Mouse (Mus musculus) liver, embryonic 11.5 days (tissue): ENCODE measurements at regions not wholly inside any gene's neighbourhood (a gene's known extent, or its start where the extent isn't known, plus 50 kb on each side); places are given as distances from the start of the nearest gene placed in this dataset.

Experiments
- ATAC-seq: fragments of 200-750 bp; cut with Nextera tagmentation; replicated peaks from 2 replicates; pipeline ENCODE4 v1.8.0; 2017; ENCODE audit warnings: moderate number of reproducible peaks, mild to moderate bottlenecking, moderate TSS enrichment, moderate library complexity; ENCODE audit not compliant: low FRiP score
- DNase-seq: peaks from one replicate; pipeline ENCODE4 v3.0.0-alpha.2; 2017; ENCODE audit warnings: low spot score
- H3K27ac ChIP-seq: fragments of 300-500 bp; sonication (generic); 2 replicates; pipeline ENCODE4 v1.5.1; 2014; ENCODE audit warnings: mild to moderate bottlenecking, low read depth, low read length, control low read depth
- H3K27me3 ChIP-seq: fragments of 300-500 bp; sonication (generic); replicated peaks from 2 replicates; pipeline ENCODE4 v1.6.1; 2014; ENCODE audit warnings: low read length, mixed read lengths; ENCODE audit not compliant: control insufficient read depth, insufficient read depth
- H3K36me3 ChIP-seq: fragments of 300-500 bp; sonication (generic); 2 replicates; pipeline ENCODE4 v1.6.1; 2014; ENCODE audit warnings: mild to moderate bottlenecking, low read length, moderate library complexity, mixed read lengths; ENCODE audit not compliant: control insufficient read depth, insufficient read depth
- H3K4me1 ChIP-seq: fragments of 300-500 bp; sonication (generic); replicated peaks from 2 replicates; pipeline ENCODE4 v1.6.1; 2014; ENCODE audit warnings: low read length, mixed read lengths; ENCODE audit not compliant: control insufficient read depth, insufficient read depth
- H3K4me2 ChIP-seq: fragments of 300-500 bp; sonication (generic); 2 replicates; pipeline ENCODE4 v1.6.1; 2014; ENCODE audit warnings: mild to moderate bottlenecking, control low read depth, moderate library complexity
- H3K4me3 ChIP-seq: fragments of 300-500 bp; sonication (generic); 2 replicates; pipeline ENCODE4 v1.5.1; 2014; ENCODE audit warnings: low read depth, low read length, control low read depth
- H3K9ac ChIP-seq: fragments of 300-500 bp; sonication (generic); 2 replicates; pipeline ENCODE4 v1.6.1; 2014; ENCODE audit warnings: low read depth, low read length, control low read depth
- H3K9me3 ChIP-seq: fragments of 300-500 bp; sonication (generic); 2 replicates; pipeline ENCODE4 v1.6.1; 2016; ENCODE audit warnings: low read length, inconsistent platforms, mixed read lengths; ENCODE audit not compliant: control insufficient read depth
- WGBS: fragments of 180-500 bp; shearing (Covaris S2); extraction: QIAGEN DNeasy Blood & Tissue Kit; methylation state at CpG from one replicate; pipeline ENCODE4 v1.1.7; 2014; 5-methylcytosine and 5-hydroxymethylcytosine counted together

DNA sequence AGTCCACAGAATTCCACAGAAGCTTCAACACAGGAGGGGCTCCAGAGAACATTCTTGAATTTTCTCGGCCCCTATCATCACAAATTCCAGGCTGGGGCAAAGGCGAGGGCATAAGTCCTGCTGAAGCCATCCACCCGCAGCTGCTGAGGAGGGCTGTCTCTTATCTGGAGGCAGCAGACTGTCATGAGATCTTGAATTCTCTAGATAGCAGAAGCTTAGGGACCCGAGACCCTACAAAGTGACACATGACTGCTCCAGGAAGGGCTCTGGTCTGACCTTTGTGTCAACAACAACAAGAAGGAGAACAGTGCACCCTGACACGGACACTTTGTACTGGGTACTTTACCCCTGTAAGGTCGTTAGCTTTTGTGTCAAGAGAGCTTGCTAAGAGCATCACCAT lies 57.2 kb downstream of the Lao1 start:
- 18% methylated on average over 6 of the region's 6 CpGs for WGBS
- H3K36me3 ChIP-seq: no peaks in the 10 kb centered on the region
- H3K27me3 ChIP-seq: no peaks in the 10 kb centered on the region
- peaks cover 27% of the 10 kb centered on the region for H3K4me1 ChIP-seq
- no peaks in the 10 kb centered on the region for H3K9me3 ChIP-seq
- peak; percentile 94 for ATAC-seq
- DNase-seq: peak; percentile 49
- H3K9ac ChIP-seq: peak overlapping the region; percentile 56
- peak overlapping the region; percentile 90 for H3K27ac ChIP-seq
- H3K4me3 ChIP-seq: no peak overlapping the region
- peak overlapping the region; percentile 58 for H3K4me2 ChIP-seq

DNA sequence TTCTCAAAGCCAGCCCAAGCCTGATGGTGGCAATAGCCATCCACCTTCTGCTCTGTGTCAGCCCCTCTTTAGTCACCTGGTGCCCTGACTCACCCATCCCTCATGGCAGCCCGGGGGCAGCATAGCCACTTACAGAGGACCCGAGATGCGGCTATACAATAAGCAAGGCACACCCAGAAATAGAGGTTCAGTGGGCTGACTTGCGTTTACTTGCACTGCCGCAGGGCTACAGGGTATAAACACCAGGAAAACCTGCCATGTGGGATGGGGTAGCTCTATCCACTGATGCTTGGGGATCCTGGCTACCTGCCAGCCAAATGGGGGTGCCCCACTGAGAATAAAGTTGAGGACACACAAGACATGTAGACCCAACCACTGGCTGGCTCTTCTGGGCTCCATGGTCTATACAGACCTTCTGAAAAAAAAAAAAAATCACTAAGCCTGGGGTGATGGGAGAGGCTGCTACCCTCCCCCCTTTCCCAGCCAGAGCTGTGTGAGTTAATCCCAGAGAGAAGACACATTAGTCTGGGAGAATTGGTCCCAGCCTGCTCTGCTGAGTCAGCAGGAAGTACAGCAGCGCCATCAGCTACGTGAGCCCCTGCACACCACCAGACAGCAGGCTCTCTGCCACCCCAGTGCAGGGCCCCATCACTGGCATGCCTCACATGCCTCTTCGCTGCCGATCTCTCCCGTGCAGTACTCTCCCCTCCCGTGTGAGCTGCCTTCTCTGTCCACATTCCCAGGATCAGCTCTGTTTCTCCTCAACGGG lies 57.8 kb downstream of the Lao1 start:
- peak; percentile 67 for ATAC-seq
- Histone ChIP-seq H3K4me2 (peak overlapping the region; percentile 58), H3K4me3 (no peak overlapping the region), H3K9me3 (no peaks in the 10 kb centered on the region), H3K27ac (peak overlapping the region; percentile 90), H3K4me1 (peaks cover 27% of the 10 kb centered on the region), H3K27me3 (no peaks in the 10 kb centered on the region), H3K9ac (peak overlapping the region; percentile 56), H3K36me3 (no peaks in the 10 kb centered on the region)
- 35% methylated on average over 12 of the region's 12 CpGs for WGBS
- DNase-seq: peak; percentile 71

DNA sequence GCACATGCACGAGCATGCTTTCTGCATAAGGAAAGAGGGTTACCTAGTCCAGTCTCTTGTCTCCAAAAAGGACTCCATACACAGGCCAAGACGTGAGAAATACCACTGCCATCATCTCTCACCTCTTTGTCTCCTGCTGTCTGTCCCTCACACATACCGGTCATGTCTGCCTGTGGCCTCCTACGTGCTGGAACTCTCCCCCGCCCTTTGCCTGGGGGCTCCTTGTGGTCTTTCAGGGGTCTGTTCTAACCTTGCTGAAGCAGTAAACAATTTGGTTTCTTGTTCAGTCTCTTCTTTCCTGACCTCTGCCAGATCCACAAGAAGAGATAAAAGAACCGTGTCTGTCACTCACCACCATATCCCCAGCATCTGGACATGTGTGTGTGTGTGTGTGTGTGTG lies 61.0 kb downstream of the Lao1 start:
- Histone ChIP-seq H3K4me2 (no peak overlapping the region), H3K4me1 (peaks cover 31% of the 10 kb centered on the region), H3K9me3 (no peaks in the 10 kb centered on the region), H3K27me3 (no peaks in the 10 kb centered on the region; the same call in 1 of the 2 replicates), H3K9ac (peak overlapping the region; percentile 5; the same call in 1 of the 2 replicates), H3K36me3 (no peaks in the 10 kb centered on the region), H3K4me3 (no peak overlapping the region), H3K27ac (no peak overlapping the region)
- no peak for ATAC-seq
- DNase-seq: no peak
- WGBS: 42% methylated on average over 6 of the region's 6 CpGs

DNA sequence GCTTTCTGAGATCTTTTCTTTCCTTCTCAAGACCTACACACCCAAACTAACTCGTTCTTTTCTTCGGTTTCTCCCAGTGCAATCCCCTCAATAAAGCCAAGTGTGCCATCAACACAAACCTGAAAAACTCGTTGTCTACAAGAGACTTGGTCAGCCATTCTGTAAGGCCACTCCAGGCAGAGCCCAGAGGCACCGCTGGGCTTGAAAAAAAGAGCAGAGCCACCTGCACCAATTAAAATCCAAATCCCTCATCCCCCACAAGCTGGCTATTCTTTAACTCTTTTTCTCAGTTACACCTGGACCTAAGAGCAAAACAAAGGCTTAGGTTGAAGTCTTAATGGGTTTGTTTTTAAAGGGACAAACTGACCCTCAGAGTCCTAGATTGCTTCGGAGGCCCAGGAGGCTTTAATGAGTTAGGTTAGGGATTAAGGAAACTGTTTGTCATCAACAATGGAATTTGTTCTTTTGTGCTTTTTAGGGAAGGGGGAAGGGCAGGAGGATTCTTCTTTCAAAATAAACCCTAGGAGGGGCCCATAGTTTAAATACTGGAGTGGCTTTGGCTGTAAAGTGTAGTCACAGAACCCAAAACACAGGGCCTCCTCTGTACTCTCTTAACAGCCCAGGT lies 65.0 kb downstream of the Lao1 start:
- Histone ChIP-seq H3K4me2 (no peak overlapping the region), H3K36me3 (no peaks in the 10 kb centered on the region), H3K9ac (no peak overlapping the region), H3K27me3 (no peaks in the 10 kb centered on the region; the same call in 1 of the 2 replicates), H3K27ac (no peak overlapping the region), H3K9me3 (no peaks in the 10 kb centered on the region), H3K4me3 (no peak overlapping the region), H3K4me1 (peaks cover 24% of the 10 kb centered on the region)
- ATAC-seq (no peak), DNase-seq (no peak)
- WGBS: 45% methylated on average over 5 of the region's 5 CpGs

DNA sequence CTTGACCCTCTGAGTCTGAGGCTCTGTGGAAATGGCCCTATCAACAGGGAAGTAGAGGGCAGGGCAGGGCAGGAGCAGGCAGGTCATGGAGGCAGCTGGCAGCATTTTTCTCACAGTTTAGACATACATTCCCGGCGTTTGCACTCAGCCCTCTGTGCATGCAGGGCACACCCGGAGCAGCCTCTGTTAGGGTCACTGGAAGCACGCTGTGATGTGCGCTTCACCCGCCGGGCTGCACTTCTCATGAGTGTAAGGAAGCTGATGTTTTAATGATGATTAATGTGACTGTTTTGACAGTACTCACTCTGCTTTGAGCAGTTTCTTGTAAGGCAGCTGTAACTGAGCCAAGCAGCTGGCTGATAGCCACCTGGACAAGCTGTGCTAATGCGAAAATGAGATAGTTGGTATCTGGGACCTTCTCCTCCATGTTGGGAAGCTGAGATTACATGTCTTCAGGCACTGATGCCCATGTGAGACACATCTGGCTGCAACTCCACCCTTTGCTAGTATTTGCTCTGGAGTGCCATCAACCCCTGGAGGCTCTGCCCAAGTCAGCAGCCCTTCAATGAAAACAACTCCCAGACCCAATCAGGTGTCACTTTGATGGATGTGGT lies 66.9 kb downstream of the Lao1 start:
- Histone ChIP-seq H3K36me3 (no peaks in the 10 kb centered on the region), H3K9me3 (no peaks in the 10 kb centered on the region), H3K9ac (peak overlapping the region; percentile 26; the same call in 1 of the 2 replicates), H3K27me3 (peaks cover 2% of the 10 kb centered on the region; the same call in 1 of the 2 replicates), H3K4me1 (peaks cover 19% of the 10 kb centered on the region), H3K4me2 (peak overlapping the region; percentile 24), H3K27ac (peak overlapping the region; percentile 78), H3K4me3 (no peak overlapping the region)
- ATAC-seq (peak; percentile 92), DNase-seq (peak; percentile 49)
- 33% methylated on average over 8 of the region's 8 CpGs for WGBS

DNA sequence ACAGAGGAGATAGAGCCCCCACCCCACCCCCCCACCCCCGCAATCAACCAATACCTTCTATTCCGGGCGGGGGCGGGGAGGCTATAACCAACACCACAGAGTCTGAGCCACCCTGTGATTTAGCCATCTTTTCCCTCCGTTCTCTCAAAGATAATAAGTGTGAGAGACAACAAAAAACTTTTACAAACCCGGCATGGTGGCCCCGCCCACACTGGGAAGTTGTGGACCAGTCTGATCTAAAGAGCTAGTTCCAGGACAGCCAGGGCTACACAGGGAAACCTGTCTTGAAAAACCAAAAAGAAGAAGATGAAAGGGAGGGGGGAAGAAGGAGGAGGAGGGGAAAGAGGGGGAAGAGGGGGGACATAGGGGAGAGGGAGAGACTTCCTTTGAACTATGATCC lies 67.7 kb downstream of the Lao1 start:
- no peak overlapping the region for H3K4me2 ChIP-seq
- H3K27ac ChIP-seq: no peak overlapping the region
- no peak overlapping the region for H3K9ac ChIP-seq
- ATAC-seq (peak; percentile 17; the same call in 1 of the 2 replicates), DNase-seq (no peak)
- WGBS: 47% methylated on average over 7 of the region's 7 CpGs
- no peaks in the 10 kb centered on the region for H3K36me3 ChIP-seq
- H3K4me3 ChIP-seq: no peak overlapping the region
- H3K9me3 ChIP-seq: no peaks in the 10 kb centered on the region
- H3K4me1 ChIP-seq: peaks cover 19% of the 10 kb centered on the region
- H3K27me3 ChIP-seq: peaks cover 2% of the 10 kb centered on the region; the same call in 1 of the 2 replicates

DNA sequence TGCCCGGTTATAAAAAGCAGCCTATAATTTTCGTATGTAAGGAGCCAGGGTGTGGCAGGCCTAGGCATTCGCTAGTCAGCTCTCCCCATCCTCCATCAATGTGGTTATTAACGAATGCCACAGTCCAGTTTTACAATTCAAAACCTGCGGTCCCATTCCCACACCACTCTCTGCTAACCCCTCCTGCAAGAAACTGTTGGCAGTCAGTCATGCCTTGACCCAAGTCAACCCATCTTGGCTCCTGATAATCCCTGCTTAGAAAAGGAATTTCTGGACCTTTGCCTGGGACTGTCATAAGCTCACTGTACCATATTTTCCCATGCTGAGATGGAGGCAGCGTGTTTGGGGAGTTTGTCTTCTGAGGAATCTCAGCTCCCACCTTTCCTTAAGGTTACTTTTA lies 68.4 kb downstream of the Lao1 start:
- H3K4me3 ChIP-seq: no peak overlapping the region
- 83% methylated on average over 6 of the region's 6 CpGs for WGBS
- H3K9me3 ChIP-seq: no peaks in the 10 kb centered on the region
- no peak overlapping the region for H3K4me2 ChIP-seq
- peaks cover 19% of the 10 kb centered on the region for H3K4me1 ChIP-seq
- H3K27ac ChIP-seq: no peak overlapping the region
- no peak for ATAC-seq
- H3K36me3 ChIP-seq: no peaks in the 10 kb centered on the region
- no peak for DNase-seq
- peaks cover 2% of the 10 kb centered on the region; the same call in 1 of the 2 replicates for H3K27me3 ChIP-seq
- H3K9ac ChIP-seq: no peak overlapping the region

DNA sequence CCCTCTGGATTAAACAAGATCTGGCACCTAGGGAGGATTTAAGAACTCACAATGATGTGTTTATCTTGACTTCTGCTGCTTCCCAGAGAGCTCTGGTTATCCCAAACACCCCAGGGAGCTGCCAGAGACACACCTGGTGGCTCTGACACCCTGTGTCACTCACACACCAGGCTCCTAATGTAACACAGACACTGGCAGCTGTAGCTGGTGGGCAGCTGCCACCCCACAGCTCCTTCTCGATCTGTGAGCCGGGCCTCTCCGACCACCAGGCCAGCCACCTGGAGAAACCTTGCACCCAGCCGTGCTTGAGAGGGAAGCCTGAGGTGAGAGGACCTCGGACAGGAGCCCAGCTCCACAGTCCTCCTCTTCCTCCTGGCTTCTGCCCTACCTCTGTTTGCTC lies 69.5 kb downstream of the Lao1 start:
- ATAC-seq (no peak), DNase-seq (no peak)
- Histone ChIP-seq H3K9ac (no peak overlapping the region), H3K4me3 (no peak overlapping the region), H3K36me3 (no peaks in the 10 kb centered on the region), H3K4me1 (peaks cover 25% of the 10 kb centered on the region), H3K4me2 (no peak overlapping the region), H3K9me3 (no peaks in the 10 kb centered on the region), H3K27me3 (peaks cover 2% of the 10 kb centered on the region), H3K27ac (no peak overlapping the region)
- WGBS: 63% methylated on average over 5 of the region's 5 CpGs
